Mouse (Mus musculus) liver, embryonic 13.5 days (tissue): Measurements from ENCODE around the gene Actr2. TPM values are rescaled to one million over a fixed set of nuclear protein-coding genes. Genes with fewer than 3 reads are reported as not detected.
"Not testable (repeated sequence)": the region's sequence is repeated elsewhere in the genome, so short reads cannot be mapped to it uniquely, and the experiment has no call there.

ENCODE experiments used
- ATAC-seq: fragments of 200-750 bp; cut with Nextera tagmentation; 2 replicates; pipeline ENCODE4 v1.8.0; 2017; ENCODE audit warnings: low read depth, mild to moderate bottlenecking, moderate number of reproducible peaks, moderate library complexity
- DNase-seq: peaks from one replicate; pipeline ENCODE4 v3.0.0; 2022
- H3K27ac ChIP-seq: fragments of 300-500 bp; sonication (generic); 2 replicates; pipeline ENCODE4 v1.5.1; 2015; ENCODE audit warnings: moderate library complexity, mild to moderate bottlenecking, inconsistent platforms
- H3K27me3 ChIP-seq: fragments of 300-500 bp; sonication (generic); 2 replicates; pipeline ENCODE4 v1.6.1; 2015; ENCODE audit warnings: mild to moderate bottlenecking, inconsistent platforms
- H3K36me3 ChIP-seq: fragments of 300-500 bp; sonication (generic); 2 replicates; pipeline ENCODE4 v1.6.1; 2015; ENCODE audit warnings: mild to moderate bottlenecking, inconsistent platforms
- H3K4me1 ChIP-seq: fragments of 300-500 bp; sonication (generic); replicated peaks from 2 replicates; pipeline ENCODE4 v1.6.1; 2015; ENCODE audit warnings: inconsistent platforms
- H3K4me2 ChIP-seq: fragments of 300-500 bp; sonication (generic); 2 replicates; pipeline ENCODE4 v1.6.1; 2015; ENCODE audit warnings: inconsistent platforms, mild to moderate bottlenecking, moderate library complexity
- H3K4me3 ChIP-seq: fragments of 300-500 bp; sonication (generic); replicated peaks from 2 replicates; pipeline ENCODE4 v1.5.1; 2015; ENCODE audit warnings: mild to moderate bottlenecking, inconsistent platforms
- H3K9ac ChIP-seq: fragments of 300-500 bp; sonication (generic); 2 replicates; pipeline ENCODE4 v1.6.1; 2015; ENCODE audit warnings: mild to moderate bottlenecking, inconsistent platforms
- H3K9me3 ChIP-seq: fragments of 300-500 bp; sonication (generic); replicated peaks from 2 replicates; pipeline ENCODE4 v1.6.1; 2016; ENCODE audit warnings: inconsistent platforms
- WGBS: fragments of 180-500 bp; shearing (Covaris S2); methylation state at CpG from one replicate; pipeline ENCODE4 v1.1.7; 2015; ENCODE audit not compliant: insufficient replicate concordance; 5-methylcytosine and 5-hydroxymethylcytosine counted together
- polyA plus RNA-seq: library from polyadenylated mRNA; unstranded; fragments of >200 nt; fragmentation: Nextera tagmentation; extraction: Ambion mirVana; gene quantifications from 2 replicates; pipeline ENCODE4 v1.2.1, GENCODE M21; 2015

The Actr2 gene
- polyA plus RNA-seq, result 64.1 and 77.2 TPM in 2 replicates

GRCm38 (mm10) chr11:20112741-20113480 lies at the start of gene Actr2:
Gene Actr2, minus strand, starts transcription at chr11:20112913.
- Histone ChIP-seq H3K9ac (peak within 1 kb of the TSS; percentile 96), H3K4me2 (peak within 1 kb of the TSS; percentile 80), H3K36me3 (peaks cover 11% of the 10 kb centered on the region; the same call in 1 of the 2 replicates), H3K27ac (peak within 1 kb of the TSS; percentile 95), H3K27me3 (no peaks in the 10 kb centered on the region), H3K4me1 (peaks cover 50% of the 10 kb centered on the region), H3K9me3 (no peaks in the 10 kb centered on the region), H3K4me3 (peak within 1 kb of the TSS; percentile 94)
- DNase-seq, result peak; percentile 99
- WGBS, result under 1% methylated on average over 55 of the region's 57 CpGs
- ATAC-seq, result peak; percentile 97

GRCm38 (mm10) chr11:20158879-20159278 lies 46.2 kb upstream of the Actr2 start:
- H3K36me3 ChIP-seq, result no peaks in the 10 kb centered on the region
- ATAC-seq (no peak), DNase-seq (no peak)
- H3K27ac ChIP-seq, result no peak overlapping the region
- H3K4me1 ChIP-seq, result no peaks in the 10 kb centered on the region
- no peak overlapping the region for H3K9ac ChIP-seq
- no peak overlapping the region for H3K4me3 ChIP-seq
- no peaks in the 10 kb centered on the region for H3K27me3 ChIP-seq
- H3K9me3 ChIP-seq, result no peaks in the 10 kb centered on the region
- no peak overlapping the region for H3K4me2 ChIP-seq

- WGBS, result 73% methylated on average over 5 of the region's 5 CpGs
- not testable (repeated sequence) for ATAC-seq, H3K27me3 ChIP-seq, H3K4me2 ChIP-seq, H3K9me3 ChIP-seq, H3K9ac ChIP-seq, H3K4me1 ChIP-seq, H3K36me3 ChIP-seq, H3K4me3 ChIP-seq, H3K27ac ChIP-seq, DNase-seq
Observed at GRCm38 (mm10) chr11:20153542-20153941, 40.8 kb upstream of the Actr2 start.

GRCm38 (mm10) chr11:20152107-20152901 lies 39.6 kb upstream of the Actr2 start:
- no peak overlapping the region for H3K4me3 ChIP-seq
- H3K4me2 ChIP-seq, result no peak overlapping the region
- H3K4me1 ChIP-seq, result no peaks in the 10 kb centered on the region
- 59% methylated on average over 4 of the region's 4 CpGs for WGBS
- no peaks in the 10 kb centered on the region for H3K27me3 ChIP-seq
- no peak for ATAC-seq
- no peak overlapping the region for H3K27ac ChIP-seq
- H3K9ac ChIP-seq, result no peak overlapping the region
- no peaks in the 10 kb centered on the region for H3K9me3 ChIP-seq
- no peaks in the 10 kb centered on the region for H3K36me3 ChIP-seq
- DNase-seq, result no peak

- DNase-seq (no peak), ATAC-seq (no peak)
- 48% methylated on average over 5 of the region's 5 CpGs for WGBS
- Histone ChIP-seq H3K27me3 (no peaks in the 10 kb centered on the region), H3K4me2 (no peak overlapping the region), H3K9me3 (no peaks in the 10 kb centered on the region), H3K4me3 (no peak overlapping the region), H3K4me1 (no peaks in the 10 kb centered on the region), H3K36me3 (no peaks in the 10 kb centered on the region), H3K27ac (no peak overlapping the region), H3K9ac (no peak overlapping the region)
Observed at GRCm38 (mm10) chr11:20151290-20151689, 38.6 kb upstream of the Actr2 start.

- WGBS, result 81% methylated on average over 3 of the region's 3 CpGs
- H3K27me3 ChIP-seq, result no peaks in the 10 kb centered on the region
- no peak overlapping the region for H3K4me3 ChIP-seq
- H3K9me3 ChIP-seq, result no peaks in the 10 kb centered on the region
- H3K4me2 ChIP-seq, result no peak overlapping the region
- H3K36me3 ChIP-seq, result no peaks in the 10 kb centered on the region
- H3K4me1 ChIP-seq, result no peaks in the 10 kb centered on the region
- ATAC-seq (no peak), DNase-seq (no peak)
- H3K27ac ChIP-seq, result no peak overlapping the region
- no peak overlapping the region for H3K9ac ChIP-seq
Observed at GRCm38 (mm10) chr11:20149936-20150335, 37.2 kb upstream of the Actr2 start.

- WGBS, result 64% methylated on average over 9 of the region's 9 CpGs
- DNase-seq, result no peak
- H3K4me1 ChIP-seq, result no peaks in the 10 kb centered on the region
- H3K4me3 ChIP-seq, result no peak overlapping the region
- H3K4me2 ChIP-seq, result no peak overlapping the region
- H3K27me3 ChIP-seq, result no peaks in the 10 kb centered on the region
- H3K27ac ChIP-seq, result peak overlapping the region; percentile 44
- H3K9me3 ChIP-seq, result no peaks in the 10 kb centered on the region
- no peak overlapping the region for H3K9ac ChIP-seq
- ATAC-seq, result no peak
- H3K36me3 ChIP-seq, result no peaks in the 10 kb centered on the region
Observed at GRCm38 (mm10) chr11:20145383-20145782, 32.7 kb upstream of the Actr2 start.

- Histone ChIP-seq H3K27ac (peak overlapping the region; percentile 44), H3K4me2 (no peak overlapping the region), H3K4me3 (no peak overlapping the region), H3K27me3 (no peaks in the 10 kb centered on the region), H3K4me1 (no peaks in the 10 kb centered on the region), H3K9ac (no peak overlapping the region), H3K9me3 (no peaks in the 10 kb centered on the region), H3K36me3 (no peaks in the 10 kb centered on the region)
- 73% methylated on average over 9 of the region's 9 CpGs for WGBS
- peak; percentile 45; the same call in 1 of the 2 replicates for ATAC-seq
- DNase-seq, result no peak
Observed at GRCm38 (mm10) chr11:20144536-20145263, 32.0 kb upstream of the Actr2 start.

GRCm38 (mm10) chr11:20143687-20144086 lies 31.0 kb upstream of the Actr2 start:
- H3K4me3 ChIP-seq, H3K27ac ChIP-seq, H3K4me2 ChIP-seq, ATAC-seq, H3K9me3 ChIP-seq, H3K9ac ChIP-seq, H3K4me1 ChIP-seq, H3K36me3 ChIP-seq, DNase-seq, H3K27me3 ChIP-seq: not testable (repeated sequence)
- 62% methylated on average over 4 of the region's 4 CpGs for WGBS

- no peak overlapping the region for H3K9ac ChIP-seq
- H3K4me1 ChIP-seq, result 0 out of 2 replicates have a peak, but pooled peaks cover 2% of the 10 kb centered on the region
- H3K4me2 ChIP-seq, result no peak overlapping the region
- no peaks in the 10 kb centered on the region for H3K27me3 ChIP-seq
- H3K9me3 ChIP-seq, result no peaks in the 10 kb centered on the region
- H3K36me3 ChIP-seq, result no peaks in the 10 kb centered on the region
- no peak overlapping the region for H3K4me3 ChIP-seq
- ATAC-seq (no peak), DNase-seq (no peak)
- WGBS, result 73% methylated on average over 5 of the region's 5 CpGs
- H3K27ac ChIP-seq, result no peak overlapping the region
Observed at GRCm38 (mm10) chr11:20142516-20142915, 29.8 kb upstream of the Actr2 start.

- WGBS, result 69% methylated on average over 5 of the region's 5 CpGs
- ATAC-seq (no peak), DNase-seq (no peak)
- Histone ChIP-seq H3K4me1 (0 out of 2 replicates have a peak, but pooled peaks cover 5% of the 10 kb centered on the region), H3K27me3 (no peaks in the 10 kb centered on the region), H3K4me3 (no peak overlapping the region), H3K9ac (no peak overlapping the region), H3K36me3 (no peaks in the 10 kb centered on the region), H3K9me3 (no peaks in the 10 kb centered on the region), H3K4me2 (no peak overlapping the region), H3K27ac (no peak overlapping the region)
Observed at GRCm38 (mm10) chr11:20140286-20140685, 27.6 kb upstream of the Actr2 start.
